Mouse (Mus musculus) regulatory T cell (primary cell): Measurements from ENCODE around the gene Vmn1r148.
"Not testable (repeated sequence)": the region's sequence is repeated elsewhere in the genome, so short reads cannot be mapped to it uniquely, and the experiment has no call there.

ENCODE experiments used
- in situ Hi-C: fragments of 300-600 bp; cut with MboI, MseI; formaldehyde crosslinking; loops from one replicate; pipeline ENCODE4 v1.15.1; 2025; ENCODE audit warnings: high pct_unique_total_duplicates

Vmn1r148 gene

DNA sequence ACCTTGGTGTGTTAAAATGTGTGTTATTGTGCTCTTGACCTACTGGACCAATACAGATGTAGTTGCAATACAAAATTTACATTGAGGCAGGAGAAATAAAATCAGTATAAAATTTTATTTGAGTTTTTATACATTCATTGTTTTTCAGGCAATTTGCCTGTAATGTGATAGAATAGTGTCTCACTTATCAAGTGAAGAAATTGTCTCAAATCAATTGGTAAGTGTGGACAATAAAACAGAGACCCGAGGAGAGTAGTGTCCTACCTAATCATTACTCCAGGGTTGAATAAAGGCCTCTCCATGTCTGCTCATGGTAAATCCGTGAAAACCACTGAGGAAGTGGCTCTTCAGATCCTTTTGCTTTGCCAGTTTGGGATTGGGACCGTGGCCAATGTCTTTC, at the start of gene Vmn1r148:
Gene Vmn1r148 (plus strand): TSS at position 301 of the 400 bp plus-strand sequence.
- in situ Hi-C loops: not testable (repeated sequence)

DNA sequence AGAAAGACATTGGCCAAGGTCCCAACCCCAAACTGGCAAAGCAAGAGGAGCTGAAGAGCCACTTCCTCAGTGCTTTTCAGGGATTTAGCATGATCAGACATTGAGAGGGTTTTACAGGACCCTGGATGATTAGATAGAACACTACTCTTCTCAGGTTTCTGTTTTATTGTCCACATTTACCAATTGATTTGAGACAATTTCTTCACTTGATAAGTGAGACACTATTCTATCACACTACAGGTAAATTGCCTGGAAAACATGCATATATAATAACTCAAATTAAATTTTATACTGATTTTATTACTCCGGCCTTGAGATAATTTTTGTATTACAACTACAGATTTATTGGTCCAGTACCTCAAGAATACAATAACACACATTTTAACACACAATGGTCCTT, 42.4 kb upstream of the Vmn1r148 start, which contains the start of gene Gm8660:
Gene Gm8660 (minus strand): TSS at position 101 of the 400 bp plus-strand sequence.
- in situ Hi-C loops: loop anchor here (25.0 kb wide), 1 partner anchor 2009 kb away; no protein-coding TSS in a partner anchor

DNA sequence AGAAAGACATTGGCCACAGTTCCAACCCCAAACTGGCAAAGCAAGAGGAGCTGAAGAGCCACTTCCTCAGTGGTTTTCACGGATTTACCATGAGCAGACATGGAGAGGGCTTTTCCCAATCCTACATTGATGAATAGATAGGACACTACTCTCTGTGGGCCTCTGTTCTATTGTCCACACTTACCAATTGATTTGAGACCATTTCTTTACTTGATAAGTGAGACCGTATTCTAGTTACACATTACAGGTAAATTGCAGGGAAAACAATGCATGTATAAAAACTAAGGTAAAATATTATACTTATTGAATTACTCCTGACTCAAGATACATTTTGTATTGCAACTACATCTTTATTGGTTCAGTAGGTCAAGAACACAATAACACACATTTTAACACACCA, 24.7 kb downstream of the Vmn1r148 start, which contains the start of gene Vmn1r149:
Gene Vmn1r149 (minus strand): TSS at position 101 of the 400 bp plus-strand sequence.
- in situ Hi-C loops: loop anchor here (25.0 kb wide), 1 partner anchor 2001 kb away; the partner anchor contains the start of gene Vmn1r101

DNA sequence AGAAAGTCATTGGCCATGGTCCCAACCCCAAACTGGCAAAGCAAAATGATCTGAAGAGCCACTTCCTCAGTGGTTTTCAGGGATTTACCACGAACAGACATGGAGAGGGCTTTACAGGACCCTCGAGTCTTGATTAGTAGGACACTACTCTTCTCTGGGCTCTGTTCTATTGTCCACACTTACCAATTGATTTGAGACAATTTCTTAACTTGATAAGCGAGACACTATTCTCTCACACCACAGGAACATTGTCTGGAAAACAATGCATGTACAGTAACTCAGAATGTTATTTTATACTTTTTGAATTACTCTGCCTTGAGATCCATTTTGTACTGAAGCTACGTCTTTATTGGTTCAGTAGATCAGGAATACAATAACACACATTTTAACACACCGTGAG, 50.6 kb downstream of the Vmn1r148 start, which contains the start of gene Gm10665:
Gene Gm10665 (minus strand): TSS at position 101 of the 400 bp plus-strand sequence.
- in situ Hi-C loops: not testable (repeated sequence)
